Mouse (Mus musculus) CH12.LX (cell line): Measurements from ENCODE around the gene Zfp534. TPM values are rescaled to one million over a fixed set of nuclear protein-coding genes. Genes with fewer than 3 reads are reported as not detected.
"Not testable (repeated sequence)": the region's sequence is repeated elsewhere in the genome, so short reads cannot be mapped to it uniquely, and the experiment has no call there.

Experiments
- DNase-seq: peaks from one replicate; pipeline ENCODE4 v3.0.0-alpha.2; 2013; ENCODE audit errors: extremely low read depth
- H3K27ac ChIP-seq: 2 replicates; pipeline ENCODE4 v1.5.1; 2012; ENCODE audit warnings: low read depth, mild to moderate bottlenecking, control low read depth, moderate library complexity; ENCODE audit not compliant: insufficient read depth
- H3K27me3 ChIP-seq: replicated peaks from 2 replicates; pipeline ENCODE3; 2012; ENCODE audit warnings: inconsistent platforms
- H3K36me3 ChIP-seq, 2 experiments: replicated peaks in 1 of 2; 2 replicates each; pipeline versions ENCODE3 to v1.6.1; 2012; ENCODE audit warnings: inconsistent platforms in 1 of 2, low read length in 1 of 2, mild to moderate bottlenecking in 1 of 2, mixed read lengths in 1 of 2, moderate library complexity in 1 of 2; ENCODE audit not compliant: control insufficient read depth in 1 of 2, insufficient read depth in 1 of 2
- H3K4me1 ChIP-seq, 2 experiments: 2 replicates each; pipeline ENCODE4 v1.6.1; 2012; ENCODE audit warnings: inconsistent platforms in 1 of 2, moderate library complexity in 1 of 2; ENCODE audit not compliant: insufficient read depth in 2 of 2, control insufficient read depth in 1 of 2
- H3K4me2 ChIP-seq: 2 replicates; pipeline ENCODE4 v1.6.1; 2012; ENCODE audit warnings: low read depth, mild to moderate bottlenecking, control low read depth; ENCODE audit not compliant: poor library complexity, insufficient read depth, severe bottlenecking
- H3K4me3 ChIP-seq, 3 experiments: fragments of 150-350 bp in 1 of 3; sonication (generic) in 1 of 3; replicated peaks in 1 of 3; 2 replicates each; pipeline versions ENCODE3 to v1.5.1; 2011 to 2012; ENCODE audit warnings: low read depth in 2 of 3, low read length in 2 of 3, mild to moderate bottlenecking in 2 of 3, moderate library complexity in 2 of 3, control low read depth in 1 of 3, improper control_type of control experiment in 1 of 3, inconsistent platforms in 1 of 3, mixed read lengths in 1 of 3; ENCODE audit not compliant: poor library complexity in 1 of 3
- H3K79me2 ChIP-seq: replicated peaks from 2 replicates; pipeline ENCODE4 v1.6.1; 2012; ENCODE audit warnings: mild to moderate bottlenecking, moderate library complexity; ENCODE audit not compliant: control insufficient read depth, poor library complexity, insufficient read depth, severe bottlenecking; ENCODE audit errors: extremely low read depth
- H3K9ac ChIP-seq: 2 replicates; pipeline ENCODE4 v1.6.1; 2012; ENCODE audit warnings: low read depth, mild to moderate bottlenecking, control low read depth, moderate library complexity; ENCODE audit not compliant: insufficient read depth
- H3K9me3 ChIP-seq: replicated peaks from 2 replicates; pipeline ENCODE3; 2012; ENCODE audit warnings: low read length, inconsistent platforms, mixed read lengths
- dilution Hi-C: fragments of 300-500 bp; cut with MboI; formaldehyde crosslinking; loops from 2 replicates; pipeline ENCODE4 v1.14.3; 2020; ENCODE audit warnings: low sequenced_read_pairs; ENCODE audit not compliant: extremely low pct_unique_long_range_greater_than_20kb, extremely low pct_ligation_motif_present
- in situ Hi-C: fragments of 300-500 bp; cut with MboI; formaldehyde crosslinking; loops from 3 replicates; pipeline ENCODE4 v1.14.3; 2019; ENCODE audit warnings: low sequenced_read_pairs, low pct_ligation_motif_present, low pct_unique_long_range_greater_than_20kb, mixed read lengths
- polyA plus RNA-seq: library from polyadenylated mRNA; unstranded; fragments of >175 nt; gene quantifications from 2 replicates; pipeline ENCODE4 v1.2.1, GENCODE M21; 2012; ENCODE audit warnings: low read depth; ENCODE audit not compliant: insufficient read length
- total RNA-seq, 2 experiments: library from RNA; depleted of rRNA; stranded (reverse); fragments of 300-350 nt in 1 of 2; fragments of >200 nt in 1 of 2; gene quantifications; 2 replicates each; pipeline ENCODE4 v1.2.3; 2012 to 2014

Zfp534 gene
- total and polyA plus RNA-seq, 3 experiments = 0.10 TPM; not detected in 2

GRCm38 (mm10) chr4:147641932-147642331 is 60.4 kb downstream of the Zfp534 start:
- H3K36me3 ChIP-seq, H3K27ac ChIP-seq, H3K4me2 ChIP-seq, in situ Hi-C loops, H3K4me3 ChIP-seq, dilution Hi-C loops, H3K79me2 ChIP-seq, DNase-seq, H3K4me1 ChIP-seq, H3K9ac ChIP-seq, H3K27me3 ChIP-seq, H3K9me3 ChIP-seq: not testable (repeated sequence)

GRCm38 (mm10) chr4:147633818-147634262 is 68.5 kb downstream of the Zfp534 start:
- DNase-seq, H3K4me1 ChIP-seq, in situ Hi-C loops, H3K9me3 ChIP-seq, H3K27ac ChIP-seq, dilution Hi-C loops, H3K4me3 ChIP-seq, H3K27me3 ChIP-seq, H3K9ac ChIP-seq, H3K36me3 ChIP-seq, H3K79me2 ChIP-seq, H3K4me2 ChIP-seq: not testable (repeated sequence)

Other genes starting within 250 kb of the Zfp534 start
- gene Zfp982, start 210.1 kb downstream of the Zfp534 start, total RNA-seq (2012; rRNA removed) = 0.13 TPM in 1 of 2 replicates, not detected in the other
- 0.32 and 0.36 TPM in 2 replicates for gene Zfp982, start 210.1 kb downstream of the Zfp534 start, total RNA-seq (2014; rRNA removed)
- gene Zfp982, start 210.1 kb downstream of the Zfp534 start, polyA plus RNA-seq = 0.42 and 0.67 TPM in 2 replicates
- gene Gm16503, start 162.3 kb downstream of the Zfp534 start, total RNA-seq (2012; rRNA removed) = not detected in 2 replicates
- not detected in 2 replicates for gene Gm16503, start 162.3 kb downstream of the Zfp534 start, total RNA-seq (2014; rRNA removed)
- not detected in 2 replicates for gene Gm16503, start 162.3 kb downstream of the Zfp534 start, polyA plus RNA-seq
- not detected in 2 replicates for gene Zfp985, start 149.3 kb downstream of the Zfp534 start, total RNA-seq (2012; rRNA removed)
- gene Zfp985, start 149.3 kb downstream of the Zfp534 start, total RNA-seq (2014; rRNA removed) = not detected in 2 replicates
- not detected in 2 replicates for gene Zfp985, start 149.3 kb downstream of the Zfp534 start, polyA plus RNA-seq
- 2.4 and 4.6 TPM in 2 replicates for gene Zfp979, start 60.0 kb downstream of the Zfp534 start, total RNA-seq (2012; rRNA removed)
- 42.5 and 50.8 TPM in 2 replicates for gene Zfp979, start 60.0 kb downstream of the Zfp534 start, total RNA-seq (2014; rRNA removed)
- gene Zfp979, start 60.0 kb downstream of the Zfp534 start, polyA plus RNA-seq = 13.2 TPM in 2 replicates
- 4.5 TPM in 2 replicates for gene Zfp984, start 107.2 kb upstream of the Zfp534 start, total RNA-seq (2012; rRNA removed)
- 15.9 and 16.0 TPM in 2 replicates for gene Zfp984, start 107.2 kb upstream of the Zfp534 start, total RNA-seq (2014; rRNA removed)
- gene Zfp984, start 107.2 kb upstream of the Zfp534 start, polyA plus RNA-seq = 6.8 and 8.0 TPM in 2 replicates
- gene Zfp933, start 145.8 kb upstream of the Zfp534 start, total RNA-seq (2012; rRNA removed) = 2.0 and 2.7 TPM in 2 replicates
- 5.6 and 7.7 TPM in 2 replicates for gene Zfp933, start 145.8 kb upstream of the Zfp534 start, total RNA-seq (2014; rRNA removed)
- gene Zfp933, start 145.8 kb upstream of the Zfp534 start, polyA plus RNA-seq = 3.0 and 3.4 TPM in 2 replicates
- gene Miip, start 166.3 kb upstream of the Zfp534 start, total RNA-seq (2012; rRNA removed) = 50.6 and 58.8 TPM in 2 replicates
- gene Miip, start 166.3 kb upstream of the Zfp534 start, total RNA-seq (2014; rRNA removed) = 31.5 and 33.6 TPM in 2 replicates
- 43.9 and 46.6 TPM in 2 replicates for gene Miip, start 166.3 kb upstream of the Zfp534 start, polyA plus RNA-seq
- gene Fv1, start 166.4 kb upstream of the Zfp534 start, total RNA-seq (2012; rRNA removed) = 4.0 and 4.3 TPM in 2 replicates
- gene Fv1, start 166.4 kb upstream of the Zfp534 start, total RNA-seq (2014; rRNA removed) = 3.0 TPM in 2 replicates
- gene Fv1, start 166.4 kb upstream of the Zfp534 start, polyA plus RNA-seq = 2.1 and 2.8 TPM in 2 replicates
- gene Mfn2, start 202.2 kb upstream of the Zfp534 start, total RNA-seq (2012; rRNA removed) = 17.5 and 21.7 TPM in 2 replicates
- gene Mfn2, start 202.2 kb upstream of the Zfp534 start, total RNA-seq (2014; rRNA removed) = 8.6 and 10.0 TPM in 2 replicates
- gene Mfn2, start 202.2 kb upstream of the Zfp534 start, polyA plus RNA-seq = 33.0 and 36.8 TPM in 2 replicates
- 4.8 and 6.5 TPM in 2 replicates for gene Plod1, start 234.2 kb upstream of the Zfp534 start, total RNA-seq (2012; rRNA removed)
- 0.30 and 0.51 TPM in 2 replicates for gene Plod1, start 234.2 kb upstream of the Zfp534 start, total RNA-seq (2014; rRNA removed)
- 1.9 TPM in 2 replicates for gene Plod1, start 234.2 kb upstream of the Zfp534 start, polyA plus RNA-seq
- gene 2510039O18Rik, start 238.3 kb upstream of the Zfp534 start, total RNA-seq (2012; rRNA removed) = 32.8 and 33.9 TPM in 2 replicates
- gene 2510039O18Rik, start 238.3 kb upstream of the Zfp534 start, total RNA-seq (2014; rRNA removed) = 22.1 and 23.9 TPM in 2 replicates
- 23.6 and 27.9 TPM in 2 replicates for gene 2510039O18Rik, start 238.3 kb upstream of the Zfp534 start, polyA plus RNA-seq